Mouse (Mus musculus) myocyte (in vitro differentiated cells): ENCODE data around the gene Psmd11. TPM values are rescaled to one million over a fixed set of nuclear protein-coding genes. Genes with fewer than 3 reads are reported as not detected.
"Not testable (repeated sequence)": the region's sequence is repeated elsewhere in the genome, so short reads cannot be mapped to it uniquely, and the experiment has no call there.

ENCODE experiments used
- H3K27me3 ChIP-seq: one replicate; pipeline ENCODE4 v1.6.1; 2011; ENCODE audit not compliant: control insufficient read depth, insufficient read depth, insufficient read length
- H3K36me3 ChIP-seq: one replicate; pipeline ENCODE4 v1.6.1; 2011; ENCODE audit not compliant: control insufficient read depth, insufficient read depth
- H3K4me2 ChIP-seq: one replicate; pipeline ENCODE4 v1.6.1; 2011; ENCODE audit warnings: low read depth, control low read depth
- H3K4me3 ChIP-seq: one replicate; pipeline ENCODE4 v1.5.1; 2011; ENCODE audit warnings: mild to moderate bottlenecking, control low read depth, moderate library complexity
- H3K79me2 ChIP-seq: one replicate; pipeline ENCODE4 v1.6.1; 2011; ENCODE audit not compliant: control insufficient read depth, insufficient read depth
- H3ac ChIP-seq: one replicate; pipeline ENCODE4 v1.6.1; 2011; ENCODE audit not compliant: control insufficient read depth, insufficient read length
- CEBPB ChIP-seq: IDR thresholded peaks from 2 replicates; pipeline ENCODE4 v1.6.1; 2011; ENCODE audit warnings: mild to moderate bottlenecking, moderate library complexity; ENCODE audit not compliant: poor library complexity, insufficient read depth, severe bottlenecking
- E2F4 ChIP-seq: IDR thresholded peaks from one replicate; pipeline ENCODE4 v1.6.1; 2011; ENCODE audit warnings: mild to moderate bottlenecking, control low read depth, moderate library complexity; ENCODE audit not compliant: insufficient read depth
- MAX ChIP-seq: IDR thresholded peaks from one replicate; pipeline ENCODE4 v1.6.1; 2011; ENCODE audit warnings: low read depth, mild to moderate bottlenecking, control low read depth
- MYOD1 ChIP-seq, 3 experiments: IDR thresholded peaks; one replicate each; pipeline ENCODE4 v1.6.1; 2011; ENCODE audit warnings: control low read depth in 2 of 3, low read depth in 2 of 3, mild to moderate bottlenecking in 2 of 3, moderate library complexity in 1 of 3; ENCODE audit not compliant: insufficient read length in 2 of 3, control insufficient read depth in 1 of 3
- MYOG ChIP-seq, 3 experiments: IDR thresholded peaks; one replicate each; pipeline ENCODE4 v1.6.1; 2011; ENCODE audit warnings: control low read depth in 2 of 3, low read depth in 2 of 3, mild to moderate bottlenecking in 2 of 3; ENCODE audit not compliant: insufficient read length in 2 of 3, control insufficient read depth in 1 of 3, insufficient read depth in 1 of 3
- POLR2AphosphoS2 ChIP-seq: IDR thresholded peaks from one replicate; pipeline ENCODE4 v1.6.1; 2011; ENCODE audit warnings: low read depth, control low read depth; ENCODE audit not compliant: insufficient read length
- REST ChIP-seq: IDR thresholded peaks from one replicate; pipeline ENCODE4 v1.6.1; 2011; ENCODE audit warnings: mild to moderate bottlenecking, control low read depth, moderate library complexity; ENCODE audit not compliant: insufficient read depth, insufficient read length
- SRF ChIP-seq: IDR thresholded peaks from one replicate; pipeline ENCODE4 v1.6.1; 2011; ENCODE audit warnings: low read depth; ENCODE audit not compliant: control insufficient read depth, insufficient read length
- TCF12 ChIP-seq: IDR thresholded peaks from one replicate; pipeline ENCODE4 v1.6.1; 2011; ENCODE audit warnings: mild to moderate bottlenecking, control low read depth; ENCODE audit not compliant: poor library complexity, insufficient read depth, severe bottlenecking
- TCF3 ChIP-seq: IDR thresholded peaks from one replicate; pipeline ENCODE4 v1.6.1; 2011; ENCODE audit warnings: low read depth, control low read depth; ENCODE audit not compliant: insufficient read length
- USF1 ChIP-seq: IDR thresholded peaks from one replicate; pipeline ENCODE4 v1.6.1; 2011; ENCODE audit warnings: low read depth, mild to moderate bottlenecking, control low read depth, moderate library complexity
- polyA plus RNA-seq: library from polyadenylated mRNA; unstranded; fragments of >200 nt; fragmentation: generic; extraction: Trizol; gene quantifications from one replicate; pipeline ENCODE4 v1.2.1, GENCODE M21; 2012; ENCODE audit warnings: missing spikeins

Psmd11 gene
- polyA plus RNA-seq, 1 experiment: 74.9 TPM

GRCm38 (mm10) chr11:80420202-80420984 lies 8.0 kb upstream of the Psmd11 start:
- H3K36me3 ChIP-seq: no peaks in the 10 kb centered on the region
- H3K4me3 ChIP-seq: no peak overlapping the region
- no peaks in the 10 kb centered on the region for H3K27me3 ChIP-seq
- no peak overlapping the region for H3K4me2 ChIP-seq
- no peak for TF ChIP-seq TCF12
- TF ChIP-seq MYOG (IDR thresholded peaks at IDR 0.05; ENCODE audit: control insufficient read depth in 1 of 3, insufficient read depth in 1 of 3, insufficient read length in 2 of 3, low read depth in 2 of 3): no peak
- no peak overlapping the region for H3ac ChIP-seq
- no peaks in the 10 kb centered on the region for H3K79me2 ChIP-seq

GRCm38 (mm10) chr11:80421421-80422047 lies 6.9 kb upstream of the Psmd11 start:
- no peak for TF ChIP-seq USF1
- TF ChIP-seq E2F4: no peak
- no peak for TF ChIP-seq REST
- no peak for TF ChIP-seq TCF12
- no peak for TF ChIP-seq MYOD1 (IDR thresholded peaks at IDR 0.05; ENCODE audit: control insufficient read depth in 1 of 3, insufficient read length in 2 of 3, low read depth in 2 of 3)
- no peak for TF ChIP-seq SRF
- TF ChIP-seq MYOG (IDR thresholded peaks at IDR 0.05; ENCODE audit: control insufficient read depth in 1 of 3, insufficient read depth in 1 of 3, insufficient read length in 2 of 3, low read depth in 2 of 3): no peak
- TF ChIP-seq TCF3: no peak
- no peak for TF ChIP-seq MAX
- no peak for TF ChIP-seq POLR2AphosphoS2
- no peak for TF ChIP-seq CEBPB
- Histone ChIP-seq H3ac (no peak overlapping the region), H3K4me3 (no peak overlapping the region), H3K79me2 (no peaks in the 10 kb centered on the region), H3K27me3 (no peaks in the 10 kb centered on the region), H3K4me2 (no peak overlapping the region), H3K36me3 (no peaks in the 10 kb centered on the region)

GRCm38 (mm10) chr11:80424691-80425090 lies 3.7 kb upstream of the Psmd11 start:
- Histone ChIP-seq H3K27me3 (no peaks in the 10 kb centered on the region), H3K4me2 (no peak overlapping the region), H3K79me2 (peaks cover 11% of the 10 kb centered on the region), H3K36me3 (no peaks in the 10 kb centered on the region), H3K4me3 (no peak overlapping the region), H3ac (no peak overlapping the region)
- TF ChIP-seq TCF12 (no peak), MAX (no peak), CEBPB (no peak), MYOG (IDR thresholded peaks at IDR 0.05; ENCODE audit: control insufficient read depth in 1 of 3, insufficient read depth in 1 of 3, insufficient read length in 2 of 3, low read depth in 2 of 3) (no peak), USF1 (no peak), POLR2AphosphoS2 (no peak), TCF3 (no peak), SRF (no peak)

GRCm38 (mm10) chr11:80425247-80425778 lies 3.1 kb upstream of the Psmd11 start:
- TF ChIP-seq MYOG (IDR thresholded peaks at IDR 0.05; ENCODE audit: control insufficient read depth in 1 of 3, insufficient read depth in 1 of 3, insufficient read length in 2 of 3, low read depth in 2 of 3): no peak
- TF ChIP-seq E2F4: no peak
- TF ChIP-seq POLR2AphosphoS2: no peak
- no peak for TF ChIP-seq REST
- Histone ChIP-seq H3ac (no peak overlapping the region), H3K4me3 (no peak overlapping the region), H3K4me2 (no peak overlapping the region), H3K79me2 (peaks cover 17% of the 10 kb centered on the region), H3K36me3 (no peaks in the 10 kb centered on the region), H3K27me3 (no peaks in the 10 kb centered on the region)

- not testable (repeated sequence) for H3K4me2 ChIP-seq, H3K4me3 ChIP-seq, H3ac ChIP-seq, H3K27me3 ChIP-seq, H3K36me3 ChIP-seq
- peaks cover 27% of the 10 kb centered on the region for H3K79me2 ChIP-seq
Measured at GRCm38 (mm10) chr11:80426029-80426813, 2.2 kb upstream of the Psmd11 start.
